Mouse (Mus musculus): ENCODE data around the gene Lingo3. TPM values are rescaled to one million over a fixed set of nuclear protein-coding genes. Genes with fewer than 3 reads are reported as not detected.

Lingo3 gene
- polyA plus RNA-seq, 1 experiment = not detected

DNA sequence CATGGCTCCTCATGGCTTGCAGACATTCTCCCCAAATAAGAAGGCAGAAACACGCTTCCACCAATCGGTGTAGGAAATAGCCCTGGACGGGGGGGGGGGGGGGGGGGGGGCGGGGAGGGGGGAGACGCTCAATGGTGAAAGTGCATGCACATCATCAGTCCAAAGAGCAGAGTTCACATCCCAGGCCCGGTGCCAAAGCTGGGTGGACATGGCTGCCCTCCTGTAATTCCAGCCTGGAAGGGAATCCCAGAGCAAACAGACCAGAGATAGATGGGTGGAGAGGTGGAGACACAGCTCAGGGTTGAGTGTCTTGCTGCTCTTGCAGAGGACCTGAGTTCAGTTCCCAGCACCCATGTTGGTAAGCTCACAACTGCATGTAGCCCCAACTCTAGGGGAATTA lies 27.2 kb upstream of the Lingo3 start:
- no peaks in the 10 kb centered on the region for H3K4me1 ChIP-seq (ENCODE audit: control insufficient read depth, insufficient read depth, low read length)
- 41% methylated on average over 5 of the region's 6 CpGs for WGBS
- H3K4me3 ChIP-seq (ENCODE audit: insufficient read depth, low read depth, low read length) = no peak overlapping the region
- no peak for TF ChIP-seq POLR2A (IDR thresholded peaks at IDR 0.05; ENCODE audit: insufficient read depth, low read depth, low read length)
- no peak for TF ChIP-seq CTCF (IDR thresholded peaks at IDR 0.05; ENCODE audit: insufficient read depth, low read depth, low read length)
- H3K27ac ChIP-seq (ENCODE audit: insufficient read depth, low read depth, low read length) = no peak overlapping the region

DNA sequence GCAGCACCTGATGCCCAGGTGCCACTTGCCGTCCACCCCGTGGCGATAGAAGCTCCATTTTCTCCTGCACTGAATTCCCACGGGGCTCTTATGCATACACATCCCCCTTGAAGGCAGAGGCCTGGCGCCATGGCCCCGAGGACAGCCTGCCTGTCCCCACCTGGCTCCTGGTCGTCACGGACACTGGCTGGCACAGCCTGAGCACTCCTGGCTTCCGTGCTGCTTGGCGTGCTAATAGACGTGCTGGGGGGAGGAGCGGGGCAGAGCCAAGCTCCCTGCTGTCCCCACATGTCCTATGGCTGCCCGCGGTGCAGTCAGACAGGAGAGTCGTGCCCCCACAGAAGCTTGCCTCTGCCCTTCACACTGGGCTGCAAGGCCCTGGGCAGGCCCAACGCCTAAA lies 20.6 kb upstream of the Lingo3 start:
- 87% methylated on average over 16 of the region's 16 CpGs for WGBS
- H3K4me3 ChIP-seq (ENCODE audit: insufficient read depth, low read depth, low read length) = no peak overlapping the region
- no peak for TF ChIP-seq POLR2A (IDR thresholded peaks at IDR 0.05; ENCODE audit: insufficient read depth, low read depth, low read length)
- no peak for TF ChIP-seq CTCF (IDR thresholded peaks at IDR 0.05; ENCODE audit: insufficient read depth, low read depth, low read length)
- H3K27ac ChIP-seq (ENCODE audit: insufficient read depth, low read depth, low read length) = no peak overlapping the region
- no peaks in the 10 kb centered on the region for H3K4me1 ChIP-seq (ENCODE audit: control insufficient read depth, insufficient read depth, low read length)

- no peak overlapping the region for H3K27ac ChIP-seq (ENCODE audit: insufficient read depth, low read depth, low read length)
- no peak overlapping the region for H3K4me3 ChIP-seq (ENCODE audit: insufficient read depth, low read depth, low read length)
- 92% methylated on average over 5 of the region's 5 CpGs for WGBS
- TF ChIP-seq POLR2A (IDR thresholded peaks at IDR 0.05; ENCODE audit: insufficient read depth, low read depth, low read length) (no peak), CTCF (IDR thresholded peaks at IDR 0.05; ENCODE audit: insufficient read depth, low read depth, low read length) (no peak)
- H3K4me1 ChIP-seq (ENCODE audit: control insufficient read depth, insufficient read depth, low read length) = peaks cover 10% of the 10 kb centered on the region
Measured at GRCm38 (mm10) chr10:80862305-80862704, 18.5 kb upstream of the Lingo3 start.

GRCm38 (mm10) chr10:80858350-80858935 lies 14.6 kb upstream of the Lingo3 start:
- TF ChIP-seq POLR2A (IDR thresholded peaks at IDR 0.05; ENCODE audit: insufficient read depth, low read depth, low read length) (no peak), CTCF (IDR thresholded peaks at IDR 0.05; ENCODE audit: insufficient read depth, low read depth, low read length) (no peak)
- no peak overlapping the region for H3K27ac ChIP-seq (ENCODE audit: insufficient read depth, low read depth, low read length)

GRCm38 (mm10) chr10:80857848-80858247 lies 14.0 kb upstream of the Lingo3 start:
- H3K27ac ChIP-seq (ENCODE audit: insufficient read depth, low read depth, low read length) = 0 out of 2 replicates have a peak overlapping the region, but pooled peaks have one; percentile 27
- TF ChIP-seq CTCF (IDR thresholded peaks at IDR 0.05; ENCODE audit: insufficient read depth, low read depth, low read length) = no peak
- WGBS = 75% methylated on average over 3 of the region's 3 CpGs

More at GRCm38 (mm10) chr10:80858350-80858935, 14.6 kb upstream of the Lingo3 start:
- peaks cover 34% of the 10 kb centered on the region for H3K4me1 ChIP-seq (ENCODE audit: control insufficient read depth, insufficient read depth, low read length)
- H3K4me3 ChIP-seq (ENCODE audit: insufficient read depth, low read depth, low read length) = no peak overlapping the region
- WGBS = 85% methylated on average over 7 of the region's 7 CpGs

GRCm38 (mm10) chr10:80857386-80857785 lies 13.5 kb upstream of the Lingo3 start:
- H3K27ac ChIP-seq (ENCODE audit: insufficient read depth, low read depth, low read length) = 0 out of 2 replicates have a peak overlapping the region, but pooled peaks have one; percentile 27

More at GRCm38 (mm10) chr10:80857848-80858247, 14.0 kb upstream of the Lingo3 start:
- H3K4me3 ChIP-seq (ENCODE audit: insufficient read depth, low read depth, low read length) = no peak overlapping the region
- peaks cover 39% of the 10 kb centered on the region for H3K4me1 ChIP-seq (ENCODE audit: control insufficient read depth, insufficient read depth, low read length)

GRCm38 (mm10) chr10:80856908-80857307 lies 13.1 kb upstream of the Lingo3 start:
- 71% methylated on average over 5 of the region's 5 CpGs for WGBS
- Histone ChIP-seq H3K4me3 (ENCODE audit: insufficient read depth, low read depth, low read length) (no peak overlapping the region), H3K27ac (ENCODE audit: insufficient read depth, low read depth, low read length) (no peak overlapping the region), H3K4me1 (ENCODE audit: control insufficient read depth, insufficient read depth, low read length) (peaks cover 39% of the 10 kb centered on the region)
- no peak for TF ChIP-seq POLR2A (IDR thresholded peaks at IDR 0.05; ENCODE audit: insufficient read depth, low read depth, low read length)
- TF ChIP-seq CTCF (IDR thresholded peaks at IDR 0.05; ENCODE audit: insufficient read depth, low read depth, low read length) = no peak

More at GRCm38 (mm10) chr10:80857386-80857785, 13.5 kb upstream of the Lingo3 start:
- no peak overlapping the region for H3K4me3 ChIP-seq (ENCODE audit: insufficient read depth, low read depth, low read length)
- TF ChIP-seq POLR2A (IDR thresholded peaks at IDR 0.05; ENCODE audit: insufficient read depth, low read depth, low read length) (no peak), CTCF (IDR thresholded peaks at IDR 0.05; ENCODE audit: insufficient read depth, low read depth, low read length) (no peak)
- H3K4me1 ChIP-seq (ENCODE audit: control insufficient read depth, insufficient read depth, low read length) = peaks cover 39% of the 10 kb centered on the region
- 50% methylated on average over 8 of the region's 8 CpGs for WGBS

- WGBS = 53% methylated on average over 3 of the region's 3 CpGs
- peaks cover 39% of the 10 kb centered on the region for H3K4me1 ChIP-seq (ENCODE audit: control insufficient read depth, insufficient read depth, low read length)
- no peak overlapping the region for H3K27ac ChIP-seq (ENCODE audit: insufficient read depth, low read depth, low read length)
Measured at GRCm38 (mm10) chr10:80856267-80856666, 12.4 kb upstream of the Lingo3 start.

GRCm38 (mm10) chr10:80855749-80856073 lies 11.9 kb upstream of the Lingo3 start:
- TF ChIP-seq POLR2A (IDR thresholded peaks at IDR 0.05; ENCODE audit: insufficient read depth, low read depth, low read length) (no peak), CTCF (IDR thresholded peaks at IDR 0.05; ENCODE audit: insufficient read depth, low read depth, low read length) (no peak)
- H3K4me3 ChIP-seq (ENCODE audit: insufficient read depth, low read depth, low read length) = peak overlapping the region; percentile 62
- 16% methylated on average over 11 of the region's 11 CpGs for WGBS

More at GRCm38 (mm10) chr10:80856267-80856666, 12.4 kb upstream of the Lingo3 start:
- H3K4me3 ChIP-seq (ENCODE audit: insufficient read depth, low read depth, low read length) = peak overlapping the region; percentile 62; the same call in 1 of the 2 replicates
- TF ChIP-seq CTCF (IDR thresholded peaks at IDR 0.05; ENCODE audit: insufficient read depth, low read depth, low read length) = no peak
- TF ChIP-seq POLR2A (IDR thresholded peaks at IDR 0.05; ENCODE audit: insufficient read depth, low read depth, low read length) = no peak

More at GRCm38 (mm10) chr10:80855749-80856073, 11.9 kb upstream of the Lingo3 start:
- Histone ChIP-seq H3K4me1 (ENCODE audit: control insufficient read depth, insufficient read depth, low read length) (peaks cover 39% of the 10 kb centered on the region), H3K27ac (ENCODE audit: insufficient read depth, low read depth, low read length) (no peak overlapping the region)

All from olfactory bulb, adult 2 months (tissue).